In genomic region chr3:38947706-38948105, GRCm38 (mm10) we compare ENCODE assay signal across 11 mouse cellular contexts.
"Had no signal": no experiment of that assay in that cellular context is flagged by ENCODE, and none has a peak within 500 bp of the region (broad histone marks: within the 10 kb centered on the region; RNA-seq: fewer than 3 reads in every experiment).

No protein-coding gene starts in this region.

- DNase-seq: kidney, adult 18-20 months; left cerebral cortex, postnatal 4 days; lung, adult 18-20 months; retina, postnatal 1 day; right cerebral cortex, postnatal 14 days; thymus, postnatal 4 days had no signal

- ATAC-seq: midbrain, embryonic 16.5 days had no signal

- H3K4me3 ChIP-seq: limb, embryonic 13.5 days; midbrain, embryonic 12.5 days; neural tube, embryonic 13.5 days had no signal

- H3K27me3 ChIP-seq: limb, embryonic 13.5 days; midbrain, embryonic 12.5 days; neural tube, embryonic 13.5 days had no signal

- H3K9ac ChIP-seq: limb, embryonic 13.5 days; liver, embryonic 14.5 days; midbrain, embryonic 12.5 days; neural tube, embryonic 13.5 days had no signal

- H3K4me2 ChIP-seq: limb, embryonic 13.5 days; midbrain, embryonic 12.5 days; neural tube, embryonic 13.5 days had no signal

- H3K9me3 ChIP-seq: limb, embryonic 13.5 days; midbrain, embryonic 12.5 days; neural tube, embryonic 13.5 days had no signal

- H3K4me1 ChIP-seq: midbrain, embryonic 12.5 days had no signal

- H3K27ac ChIP-seq: limb, embryonic 13.5 days; liver, embryonic 14.5 days; midbrain, embryonic 12.5 days; neural tube, embryonic 13.5 days had no signal
